Mouse (Mus musculus) stomach, embryonic 16.5 days (tissue): ENCODE results near the gene Mapkap1. TPM values are rescaled to one million over a fixed set of nuclear protein-coding genes. Genes with fewer than 3 reads are reported as not detected.

Experiments
- ATAC-seq: fragments of 200-750 bp; cut with Nextera tagmentation; 2 replicates; pipeline ENCODE4 v1.8.0; 2017; ENCODE audit warnings: moderate number of reproducible peaks, moderate TSS enrichment; ENCODE audit not compliant: insufficient read depth, low FRiP score
- H3K27ac ChIP-seq: fragments of 300-500 bp; sonication (generic); 2 replicates; pipeline ENCODE4 v1.5.1; 2014; ENCODE audit warnings: low read length
- H3K27me3 ChIP-seq: fragments of 300-500 bp; sonication (generic); 2 replicates; pipeline ENCODE4 v1.6.1; 2014; ENCODE audit warnings: low read length, control low read depth, mixed read lengths; ENCODE audit not compliant: control insufficient read depth, insufficient read depth
- H3K36me3 ChIP-seq: fragments of 300-500 bp; sonication (generic); 2 replicates; pipeline ENCODE4 v1.6.1; 2014; ENCODE audit warnings: low read length; ENCODE audit not compliant: control insufficient read depth, insufficient read depth
- H3K4me1 ChIP-seq: fragments of 300-500 bp; sonication (generic); 2 replicates; pipeline ENCODE4 v1.6.1; 2014; ENCODE audit warnings: low read length, control low read depth, mixed read lengths; ENCODE audit not compliant: control insufficient read depth, insufficient read depth
- H3K4me2 ChIP-seq: fragments of 300-500 bp; sonication (generic); 2 replicates; pipeline ENCODE4 v1.6.1; 2014; ENCODE audit warnings: low read depth, low read length, mixed read lengths
- H3K4me3 ChIP-seq: fragments of 300-500 bp; sonication (generic); replicated peaks from 2 replicates; pipeline ENCODE4 v1.5.1; 2014; ENCODE audit warnings: mild to moderate bottlenecking, low read length
- H3K9ac ChIP-seq: fragments of 300-500 bp; sonication (generic); 2 replicates; pipeline ENCODE4 v1.6.1; 2014; ENCODE audit warnings: low read length
- H3K9me3 ChIP-seq: fragments of 300-500 bp; sonication (generic); replicated peaks from 2 replicates; pipeline ENCODE4 v1.6.1; 2016; ENCODE audit warnings: low read length, control low read depth; ENCODE audit not compliant: control insufficient read depth
- WGBS: fragments of 180-500 bp; shearing (Covaris S2); extraction: QIAGEN DNeasy Blood & Tissue Kit; methylation state at CpG from one replicate; pipeline ENCODE4 v1.1.7; 2014; 5-methylcytosine and 5-hydroxymethylcytosine counted together
- polyA plus RNA-seq: library from polyadenylated mRNA; unstranded; fragments of >200 nt; fragmentation: Nextera tagmentation; extraction: Ambion mirVana; gene quantifications from 2 replicates; pipeline ENCODE4 v1.2.1, GENCODE M21; 2015

The Mapkap1 gene
- polyA plus RNA-seq, 1 experiment from 2014 or later: 66.9 TPM

DNA sequence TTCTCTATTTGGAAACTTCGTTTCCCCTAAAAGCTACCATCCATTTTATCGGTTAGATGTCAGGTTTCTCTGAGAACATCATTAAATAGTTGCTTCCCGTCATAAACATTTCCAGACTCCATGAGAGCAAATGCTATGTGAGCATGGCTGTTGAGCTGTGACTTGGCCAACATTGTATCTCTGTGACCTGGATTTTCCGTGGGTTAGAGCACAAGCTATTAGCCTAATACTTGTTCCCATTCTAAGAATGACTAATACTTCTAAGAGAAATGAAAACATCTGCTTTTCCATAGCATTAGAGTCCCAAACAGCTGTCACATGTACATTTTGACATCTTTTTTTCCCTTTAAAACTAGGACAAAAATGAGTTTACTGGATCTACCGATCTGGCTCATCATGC, 142.4 kb downstream of the Mapkap1 start:
- peak; percentile 45; the same call in 1 of the 2 replicates for ATAC-seq
- Histone ChIP-seq H3K36me3 (no peaks in the 10 kb centered on the region), H3K4me2 (no peak overlapping the region), H3K27me3 (no peaks in the 10 kb centered on the region), H3K4me1 (peaks cover 41% of the 10 kb centered on the region), H3K9ac (no peak overlapping the region), H3K27ac (peak overlapping the region; percentile 85), H3K9me3 (no peaks in the 10 kb centered on the region), H3K4me3 (no peak overlapping the region)
- WGBS: 60% methylated on average over 5 of the region's 5 CpGs

DNA sequence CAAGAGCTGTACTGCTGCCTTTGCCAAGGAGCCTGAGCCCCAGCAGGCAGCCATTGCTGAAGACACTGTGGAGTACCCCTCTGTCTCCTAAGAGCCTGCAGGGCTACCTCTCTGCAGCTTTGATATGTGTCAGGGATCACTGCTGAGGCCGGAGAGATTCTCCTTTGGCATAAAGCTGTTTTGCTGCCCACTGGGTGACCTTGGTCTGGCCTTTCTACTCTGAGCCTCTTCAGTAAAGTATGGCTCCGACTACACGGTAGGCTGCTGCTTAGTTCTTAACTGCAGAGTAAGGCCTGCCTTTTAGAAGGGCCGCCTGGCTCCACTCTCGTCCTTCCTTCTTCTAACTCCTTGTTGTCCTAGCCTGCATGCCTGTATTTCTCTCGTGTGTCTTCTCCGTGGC, 142.9 kb downstream of the Mapkap1 start:
- Histone ChIP-seq H3K9me3 (no peaks in the 10 kb centered on the region), H3K27me3 (no peaks in the 10 kb centered on the region), H3K9ac (no peak overlapping the region), H3K27ac (peak overlapping the region; percentile 85), H3K4me2 (no peak overlapping the region), H3K36me3 (no peaks in the 10 kb centered on the region), H3K4me1 (peaks cover 39% of the 10 kb centered on the region), H3K4me3 (no peak overlapping the region)
- WGBS: 62% methylated on average over 7 of the region's 7 CpGs
- ATAC-seq: no peak

DNA sequence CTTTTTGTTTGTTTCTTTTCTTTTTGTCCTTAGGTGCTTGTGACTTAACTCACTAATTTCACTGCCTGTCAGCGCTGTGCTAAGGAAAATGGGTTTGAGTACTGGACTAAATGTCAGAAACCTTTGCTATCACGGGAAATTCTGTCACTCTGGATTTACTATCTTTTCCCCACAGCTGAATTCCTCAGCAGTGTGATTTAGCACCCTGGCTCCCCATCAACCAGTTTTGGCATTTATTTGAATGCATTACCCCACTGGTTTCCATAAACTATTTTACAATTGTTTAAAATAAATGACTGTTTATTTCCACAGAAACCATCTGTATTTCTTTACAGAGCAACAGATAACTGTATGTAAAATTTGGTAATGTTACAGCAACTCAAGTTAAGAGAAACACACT, 146.2 kb downstream of the Mapkap1 start:
- Histone ChIP-seq H3K9ac (no peak overlapping the region), H3K27me3 (no peaks in the 10 kb centered on the region), H3K27ac (peak overlapping the region; percentile 41; the same call in 1 of the 2 replicates), H3K4me1 (peaks cover 30% of the 10 kb centered on the region), H3K9me3 (no peaks in the 10 kb centered on the region), H3K36me3 (no peaks in the 10 kb centered on the region), H3K4me3 (no peak overlapping the region), H3K4me2 (no peak overlapping the region)
- 39% methylated on average over 2 of the region's 2 CpGs for WGBS
- ATAC-seq: no peak

DNA sequence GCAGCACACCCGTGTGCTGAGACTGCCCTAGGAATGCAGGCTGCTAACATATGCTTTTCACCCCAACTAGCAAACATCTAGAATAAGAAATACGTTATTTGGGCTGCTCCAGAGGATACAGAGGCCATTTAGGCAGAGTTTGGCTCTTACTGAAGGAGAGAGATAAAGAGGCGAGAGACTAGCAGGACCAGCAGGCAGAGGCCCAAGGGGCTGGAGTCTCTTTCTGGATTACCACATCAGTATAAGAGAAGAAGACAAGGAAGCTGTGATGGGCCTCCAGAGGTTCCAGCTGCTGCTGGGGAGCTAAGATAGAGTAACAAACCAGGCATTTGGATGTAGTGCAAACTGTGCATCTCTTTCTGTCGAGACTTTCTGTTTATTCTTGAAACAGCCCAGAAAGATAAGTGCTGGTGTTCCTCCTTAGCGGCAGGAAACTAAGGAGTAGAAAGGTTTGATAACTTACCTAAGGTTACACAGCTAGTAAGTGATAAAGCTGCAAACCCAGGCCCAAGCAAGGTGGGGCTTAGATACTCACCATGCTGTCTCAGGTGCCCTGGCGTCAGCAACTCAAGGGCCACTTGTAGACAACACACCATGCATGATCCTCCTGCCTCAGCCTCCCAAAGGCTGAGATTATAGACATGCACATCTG, 147.1 kb downstream of the Mapkap1 start:
- Histone ChIP-seq H3K4me3 (no peak overlapping the region), H3K4me2 (no peak overlapping the region), H3K36me3 (no peaks in the 10 kb centered on the region), H3K27me3 (no peaks in the 10 kb centered on the region), H3K27ac (peak overlapping the region; percentile 70), H3K9ac (no peak overlapping the region), H3K4me1 (peaks cover 30% of the 10 kb centered on the region), H3K9me3 (no peaks in the 10 kb centered on the region)
- peak; percentile 34; the same call in 1 of the 2 replicates for ATAC-seq
- 45% methylated on average over 6 of the region's 6 CpGs for WGBS

DNA sequence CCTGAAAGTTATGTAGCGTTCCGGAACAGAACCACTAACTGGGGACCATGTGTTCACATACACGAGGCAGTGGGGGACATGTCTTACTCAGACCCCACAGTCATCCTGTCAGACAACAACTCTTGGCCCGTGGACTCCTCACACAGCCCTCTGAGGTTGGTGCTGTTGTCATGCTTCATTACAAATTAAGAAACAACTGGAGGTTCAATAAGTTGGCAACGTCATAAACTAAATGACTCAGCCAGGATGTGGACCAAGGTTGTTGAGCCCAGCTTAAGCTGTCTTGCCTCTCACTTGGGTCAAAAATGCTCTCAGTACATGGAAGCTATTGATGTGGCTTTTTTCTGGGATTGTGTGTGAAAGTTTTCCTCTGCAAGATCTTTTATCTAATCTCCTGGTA, 153.6 kb downstream of the Mapkap1 start:
- Histone ChIP-seq H3K27me3 (no peaks in the 10 kb centered on the region), H3K4me3 (no peak overlapping the region), H3K4me1 (peaks cover 5% of the 10 kb centered on the region; the same call in 1 of the 2 replicates), H3K36me3 (no peaks in the 10 kb centered on the region), H3K9me3 (no peaks in the 10 kb centered on the region), H3K9ac (no peak overlapping the region), H3K27ac (no peak overlapping the region), H3K4me2 (no peak overlapping the region)
- WGBS: 86% methylated on average over 5 of the region's 5 CpGs
- no peak for ATAC-seq

- no peaks in the 10 kb centered on the region for H3K36me3 ChIP-seq
- H3K4me2 ChIP-seq: no peak overlapping the region
- H3K9ac ChIP-seq: 0 out of 2 replicates have a peak overlapping the region, but pooled peaks have one; percentile 42
- H3K4me3 ChIP-seq: no peak overlapping the region
- peak overlapping the region; percentile 86 for H3K27ac ChIP-seq
- peaks cover 9% of the 10 kb centered on the region for H3K4me1 ChIP-seq
- ATAC-seq: peak; percentile 82
- no peaks in the 10 kb centered on the region for H3K9me3 ChIP-seq
- H3K27me3 ChIP-seq: no peaks in the 10 kb centered on the region
- 52% methylated on average over 12 of the region's 12 CpGs for WGBS
These were observed 156.6 kb downstream of the Mapkap1 start for GRCm38 (mm10) chr2:34563089-34563694.

- Histone ChIP-seq H3K4me2 (no peak overlapping the region), H3K9me3 (no peaks in the 10 kb centered on the region), H3K36me3 (no peaks in the 10 kb centered on the region; the same call in 1 of the 2 replicates), H3K9ac (0 out of 2 replicates have a peak overlapping the region, but pooled peaks have one; percentile 20), H3K4me1 (peaks cover 12% of the 10 kb centered on the region), H3K27me3 (no peaks in the 10 kb centered on the region), H3K4me3 (no peak overlapping the region), H3K27ac (peak overlapping the region; percentile 86)
- no peak for ATAC-seq
These were observed 157.3 kb downstream of the Mapkap1 start for GRCm38 (mm10) chr2:34563865-34564264.

DNA sequence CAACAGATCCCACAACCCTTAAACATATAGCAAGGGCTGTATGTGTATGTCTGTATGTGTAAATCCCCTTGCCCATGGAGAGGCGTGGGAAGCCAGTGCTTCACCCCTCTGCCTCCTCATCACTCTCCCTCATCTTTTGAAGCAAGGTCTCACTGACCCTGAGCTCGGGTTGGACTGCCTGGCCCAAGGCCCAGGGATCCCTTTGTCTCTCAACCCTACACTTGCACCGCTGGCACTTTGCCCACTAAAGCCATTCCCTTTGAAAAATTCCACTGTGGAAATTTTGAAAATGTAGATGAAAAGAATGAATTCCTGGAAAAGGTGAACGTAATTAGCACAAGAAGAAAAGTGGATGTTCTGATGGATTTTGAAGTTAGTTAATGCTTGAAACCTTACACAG, 159.6 kb downstream of the Mapkap1 start:
- no peaks in the 10 kb centered on the region; the same call in 1 of the 2 replicates for H3K36me3 ChIP-seq
- H3K27me3 ChIP-seq: no peaks in the 10 kb centered on the region
- no peak overlapping the region for H3K4me2 ChIP-seq
- no peak overlapping the region for H3K27ac ChIP-seq
- H3K4me1 ChIP-seq: peaks cover 21% of the 10 kb centered on the region
- no peaks in the 10 kb centered on the region for H3K9me3 ChIP-seq
- 75% methylated on average over 4 of the region's 4 CpGs for WGBS
- H3K4me3 ChIP-seq: no peak overlapping the region
- ATAC-seq: no peak
- no peak overlapping the region for H3K9ac ChIP-seq

DNA sequence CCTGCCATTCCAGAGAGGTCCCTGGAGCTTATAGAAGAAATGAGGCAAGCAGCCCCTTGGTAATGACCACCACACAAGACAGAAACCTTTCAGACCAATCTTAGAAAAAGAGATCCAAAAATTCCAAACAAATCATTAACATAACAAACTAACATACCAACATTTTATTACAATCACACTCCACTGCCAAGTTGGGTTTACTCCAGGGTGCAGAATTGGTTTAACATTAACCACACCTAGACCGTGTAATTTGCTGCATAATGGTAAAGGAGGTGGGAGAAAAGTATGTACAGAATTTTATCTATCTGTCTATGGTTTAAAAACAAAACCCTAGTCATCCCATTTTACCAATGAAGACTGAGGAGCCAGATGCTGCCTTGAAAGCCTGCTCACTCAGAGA, 160.0 kb downstream of the Mapkap1 start:
- Histone ChIP-seq H3K27me3 (no peaks in the 10 kb centered on the region), H3K9ac (no peak overlapping the region), H3K9me3 (no peaks in the 10 kb centered on the region), H3K4me1 (peaks cover 21% of the 10 kb centered on the region), H3K27ac (no peak overlapping the region), H3K36me3 (no peaks in the 10 kb centered on the region; the same call in 1 of the 2 replicates), H3K4me3 (no peak overlapping the region), H3K4me2 (no peak overlapping the region)
- 39% methylated on average over 1 of the region's 1 CpGs for WGBS
- ATAC-seq: no peak
